Mouse (Mus musculus) bone marrow macrophage, adult 2 months (primary cell): ENCODE measurements at regions not wholly inside any gene's neighbourhood (a gene's known extent, or its start where the extent isn't known, plus 50 kb on each side); places are given as distances from the start of the nearest gene placed in this dataset.

Experiments used
- CTCF ChIP-seq: IDR thresholded peaks from 2 replicates; pipeline ENCODE4 v1.5.1; 2012; ENCODE audit warnings: low read depth, mild to moderate bottlenecking, low read length, moderate library complexity
- POLR2A ChIP-seq: IDR thresholded peaks from 2 replicates; pipeline ENCODE4 v1.6.1; 2012; ENCODE audit warnings: mild to moderate bottlenecking, low read depth, low read length, borderline replicate concordance

DNA sequence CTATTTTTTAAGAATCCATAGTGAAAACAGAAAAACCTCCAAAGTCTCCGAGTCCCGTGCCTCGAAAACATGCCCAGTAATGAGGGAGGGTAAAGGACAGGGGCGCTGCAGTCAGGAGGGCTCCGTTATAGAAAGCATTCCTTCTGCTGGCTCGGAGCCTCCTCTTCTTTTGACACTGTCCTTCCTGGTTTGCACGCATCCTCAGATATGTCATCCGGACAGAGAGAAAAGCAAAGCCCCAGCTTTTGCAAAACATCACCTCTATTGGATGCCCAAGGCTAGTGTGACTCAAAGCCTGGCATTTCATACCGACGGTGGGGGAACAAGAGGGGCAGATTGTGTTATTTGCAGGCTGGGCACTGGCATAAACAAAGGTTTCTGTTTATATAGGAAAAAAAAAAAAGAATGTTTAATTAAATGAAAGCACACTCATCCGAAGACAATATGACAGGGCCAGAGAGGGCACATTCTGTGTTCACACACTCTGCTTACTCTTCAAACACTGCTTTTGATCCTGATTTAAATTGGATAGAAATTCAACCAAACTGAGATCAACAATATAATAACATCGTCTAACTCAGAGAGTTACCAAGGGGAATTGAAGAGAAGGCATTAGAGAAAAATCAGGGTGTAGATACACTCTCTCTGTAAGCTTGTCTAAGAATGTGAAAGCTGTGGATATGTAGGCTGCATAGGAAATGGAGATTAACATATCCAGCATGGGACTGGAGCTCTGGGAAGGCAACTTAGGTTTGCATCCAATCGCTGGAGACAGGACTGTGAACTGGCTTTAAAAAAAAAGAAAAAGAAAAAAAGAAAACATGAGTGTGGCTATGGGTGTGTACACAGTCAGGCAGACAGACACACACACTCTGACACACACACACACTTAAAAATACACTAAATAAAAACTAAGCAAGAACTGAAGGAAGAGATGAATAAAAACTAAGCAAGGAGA lies 688.7 kb upstream of the Ptbp2 start:
- TF ChIP-seq POLR2A (no peak), CTCF (no peak)
